Mouse (Mus musculus) MEL (cell line): Measurements from ENCODE around the gene Slc18a2.

ENCODE experiments used
- BHLHE40 ChIP-seq: IDR thresholded peaks from 2 replicates; pipeline ENCODE4 v1.6.1; 2012; ENCODE audit warnings: low read depth, mild to moderate bottlenecking, inconsistent platforms, low read length, improper control_type of control experiment, borderline replicate concordance
- CHD1 ChIP-seq: IDR thresholded peaks from 2 replicates; pipeline ENCODE4 v1.6.1; 2012; ENCODE audit warnings: low read depth, mild to moderate bottlenecking, inconsistent platforms, low read length, improper control_type of control experiment
- CTCF ChIP-seq, 3 experiments: IDR thresholded peaks in 2 of 3; conservative IDR thresholded peaks in 1 of 3; 2 replicates each; pipeline ENCODE4 v1.5.1; 2011 to 2012; ENCODE audit warnings: low read length in 3 of 3, low read depth in 2 of 3, mild to moderate bottlenecking in 2 of 3, improper control_type of control experiment in 1 of 3, inconsistent platforms in 1 of 3, mixed read lengths in 1 of 3, moderate library complexity in 1 of 3; ENCODE audit not compliant: control insufficient read depth in 1 of 3, insufficient read depth in 1 of 3, poor library complexity in 1 of 3, severe bottlenecking in 1 of 3
- E2F4 ChIP-seq: IDR thresholded peaks from 2 replicates; pipeline ENCODE4 v1.6.1; 2011; ENCODE audit warnings: low read depth, low read length, improper control_type of control experiment, borderline replicate concordance
- EP300 ChIP-seq, 2 experiments: IDR thresholded peaks; 2 replicates each; pipeline ENCODE4 v1.6.1; 2011; ENCODE audit warnings: improper control_type of control experiment in 2 of 2, low read length in 2 of 2, low read depth in 1 of 2, mild to moderate bottlenecking in 1 of 2
- POLR2A ChIP-seq, 2 experiments: IDR thresholded peaks; 2 replicates each; pipeline ENCODE4 v1.6.1; 2011 to 2012; ENCODE audit warnings: low read length in 2 of 2, mild to moderate bottlenecking in 2 of 2, control low read depth in 1 of 2, improper control_type of control experiment in 1 of 2, low read depth in 1 of 2, moderate library complexity in 1 of 2; ENCODE audit not compliant: control insufficient read depth in 1 of 2, insufficient read depth in 1 of 2, poor library complexity in 1 of 2
- TAL1 ChIP-seq: IDR thresholded peaks from 2 replicates; pipeline ENCODE4 v1.6.1; 2012; ENCODE audit warnings: mild to moderate bottlenecking, inconsistent platforms, low read length, moderate library complexity, mixed read lengths
- TCF12 ChIP-seq: IDR thresholded peaks from 2 replicates; pipeline ENCODE4 v1.6.1; 2014; ENCODE audit warnings: low read depth, mild to moderate bottlenecking, inconsistent platforms, low read length, improper control_type of control experiment, moderate library complexity
- USF2 ChIP-seq, 2 experiments: IDR thresholded peaks; 2 replicates each; pipeline ENCODE4 v1.6.1; 2011 to 2012; ENCODE audit warnings: improper control_type of control experiment in 2 of 2, low read length in 2 of 2, borderline replicate concordance in 1 of 2, inconsistent platforms in 1 of 2, low read depth in 1 of 2, mild to moderate bottlenecking in 1 of 2; ENCODE audit not compliant: insufficient read depth in 1 of 2
- ZNF384 ChIP-seq: IDR thresholded peaks from 2 replicates; pipeline ENCODE4 v1.6.1; 2012; ENCODE audit warnings: low read depth, mild to moderate bottlenecking, inconsistent platforms, low read length, improper control_type of control experiment

GRCm38 (mm10) chr19:59273190-59273589 is 12.5 kb downstream of the Slc18a2 start:
- TF ChIP-seq CHD1 (no peak), CTCF (IDR thresholded peaks at IDR 0.05 in 2 of 3, conservative IDR thresholded peaks at IDR 0.05 in 1 of 3; ENCODE audit: control insufficient read depth in 1 of 3, insufficient read depth in 1 of 3, low read depth in 2 of 3, low read length in 3 of 3, poor library complexity in 1 of 3, severe bottlenecking in 1 of 3) (no peak), POLR2A (IDR thresholded peaks at IDR 0.05; ENCODE audit: control insufficient read depth in 1 of 2, insufficient read depth in 1 of 2, low read depth in 1 of 2, low read length in 2 of 2, poor library complexity in 1 of 2) (no peak), EP300 (IDR thresholded peaks at IDR 0.05; ENCODE audit: low read depth in 1 of 2, low read length in 2 of 2) (no peak), USF2 (IDR thresholded peaks at IDR 0.05; ENCODE audit: borderline replicate concordance in 1 of 2, insufficient read depth in 1 of 2, low read depth in 1 of 2, low read length in 2 of 2) (no peak), TCF12 (no peak), ZNF384 (no peak), E2F4 (no peak), TAL1 (no peak), BHLHE40 (no peak)
